Mouse (Mus musculus): ENCODE measurements around the gene Xxylt1.

GRCm38 (mm10) chr16:30939210-30939609 is 142.0 kb downstream of the Xxylt1 start:
- no peak for TF ChIP-seq POLR2A (IDR thresholded peaks at IDR 0.05; ENCODE audit: low read depth, low read length)
- no peak for TF ChIP-seq CTCF (conservative IDR thresholded peaks at IDR 0.05; ENCODE audit: insufficient read depth, insufficient read length, low read depth, low read length)

Data from kidney, adult 2 months (tissue).